Mouse (Mus musculus) spleen, postnatal 14 days (tissue): ENCODE measurements around the gene Cep97.
"Not testable (repeated sequence)": the region's sequence is repeated elsewhere in the genome, so short reads cannot be mapped to it uniquely, and the experiment has no call there.

ENCODE experiments used
- DNase-seq, 2 experiments: peaks; one replicate each; pipeline ENCODE4 v3.0.0; 2021 to 2022; ENCODE audit warnings: low spot score in 2 of 2

Gene Cep97

GRCm38 (mm10) chr16:55934453-55935037 lies at the start of gene Cep97:
Cep97 (minus strand) TSS chr16:55934855.
- peak; percentile 73 to 86 for DNase-seq

- DNase-seq: no peak
These were observed 40.2 kb upstream of the Cep97 start for GRCm38 (mm10) chr16:55974903-55975285.

- DNase-seq: peak; percentile 79 to 84
These were observed 39.7 kb upstream of the Cep97 start for GRCm38 (mm10) chr16:55974256-55974902.

GRCm38 (mm10) chr16:55973431-55974255 lies 39.0 kb upstream of the Cep97 start, which contains the start of gene Zbtb11:
Zbtb11 (plus strand) TSS chr16:55973883.
- DNase-seq: peak; percentile 98 to 100

- DNase-seq: no peak
These were observed 38.1 kb upstream of the Cep97 start for GRCm38 (mm10) chr16:55972626-55973201.

- DNase-seq: no peak
These were observed 37.3 kb upstream of the Cep97 start for GRCm38 (mm10) chr16:55971735-55972615.

- DNase-seq: no peak
These were observed 35.8 kb upstream of the Cep97 start for GRCm38 (mm10) chr16:55970416-55970815.

- peak in 1 of 2 experiments; percentile 43 for DNase-seq
These were observed 34.5 kb upstream of the Cep97 start for GRCm38 (mm10) chr16:55969147-55969546.

- no peak for DNase-seq
These were observed 32.6 kb upstream of the Cep97 start for GRCm38 (mm10) chr16:55967221-55967620.

GRCm38 (mm10) chr16:55966212-55966871 lies 31.7 kb upstream of the Cep97 start, which contains the start of gene Rpl24:
Rpl24 (plus strand) TSS chr16:55966275.
- DNase-seq: peak; percentile 83 to 93

GRCm38 (mm10) chr16:55964126-55964949 lies 29.7 kb upstream of the Cep97 start:
- peak in 1 of 2 experiments; percentile 31 for DNase-seq

- DNase-seq: not testable (repeated sequence)
These were observed 28.4 kb upstream of the Cep97 start for GRCm38 (mm10) chr16:55963068-55963467.

GRCm38 (mm10) chr16:55954196-55954595 lies 19.5 kb upstream of the Cep97 start:
- DNase-seq: not testable (repeated sequence)

- DNase-seq: no peak
These were observed 18.1 kb upstream of the Cep97 start for GRCm38 (mm10) chr16:55952771-55953170.

- DNase-seq: no peak
These were observed 17.1 kb upstream of the Cep97 start for GRCm38 (mm10) chr16:55951679-55952327.

GRCm38 (mm10) chr16:55950946-55951678 lies 16.5 kb upstream of the Cep97 start:
- peak; percentile 37 to 81 for DNase-seq

- DNase-seq: no peak
These were observed 15.8 kb upstream of the Cep97 start for GRCm38 (mm10) chr16:55950462-55950861.

- DNase-seq: peak; percentile 40 to 59
These were observed 14.3 kb upstream of the Cep97 start for GRCm38 (mm10) chr16:55948963-55949362.
